Mouse (Mus musculus) G1E-ER4 (cell line): ENCODE measurements around the gene Ywhaq. TPM values are rescaled to one million over a fixed set of nuclear protein-coding genes. Genes with fewer than 3 reads are reported as not detected.

Experiments used
- GATA1 ChIP-seq: IDR thresholded peaks from one replicate; pipeline ENCODE4 v1.8.0; 2012; ENCODE audit warnings: low read length, inconsistent platforms
- polyA plus RNA-seq: library from polyadenylated mRNA; stranded (reverse); fragments of >175 nt; gene quantifications from 2 replicates; pipeline ENCODE4 v1.2.3, GENCODE M21; 2012

Gene Ywhaq
- polyA plus RNA-seq, 1 experiment = 200 TPM

DNA sequence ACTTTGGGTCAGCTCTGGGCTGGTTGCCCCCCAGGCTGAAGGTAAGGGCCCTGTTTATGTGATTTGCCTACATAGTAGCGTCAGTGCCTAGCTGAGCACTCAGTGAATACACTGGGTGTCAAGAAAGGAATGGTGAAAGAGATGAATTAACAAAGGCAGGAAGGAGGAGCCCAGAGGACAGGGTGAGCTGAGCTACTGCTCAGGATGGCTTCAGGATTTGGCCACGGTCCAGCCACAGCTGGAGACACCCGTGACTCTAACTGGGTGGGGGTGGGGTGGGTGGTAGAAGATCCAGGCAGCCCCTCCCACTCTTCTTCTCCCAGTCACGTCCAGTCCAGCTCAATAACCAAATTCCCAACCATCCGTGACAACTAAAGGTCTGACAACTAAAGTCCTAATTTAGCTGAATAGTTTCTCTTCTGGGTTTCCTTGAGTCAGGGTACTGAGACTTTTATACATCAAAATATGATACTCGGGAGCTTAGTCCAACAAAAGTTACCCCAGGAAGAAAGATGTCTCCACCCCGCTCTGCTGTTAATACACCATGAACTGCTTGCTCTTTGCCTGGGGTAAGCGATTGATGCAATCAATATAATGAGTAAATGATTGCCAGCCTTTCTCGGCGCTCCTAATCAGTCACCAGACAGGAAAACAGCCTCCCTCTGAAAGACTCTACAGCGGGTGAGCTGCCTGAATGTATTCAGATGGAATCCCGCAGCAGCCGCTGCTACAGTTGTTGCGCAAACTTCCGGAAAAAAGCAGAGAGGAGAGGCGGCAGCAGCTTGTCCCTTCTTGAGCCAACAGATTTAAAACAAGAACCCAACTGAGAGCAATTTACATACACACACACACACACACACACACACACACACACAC is 8.9 kb upstream of the Ywhaq start:
- TF ChIP-seq GATA1 = no peak

- TF ChIP-seq GATA1 = no peak
Measured at GRCm38 (mm10) chr12:21424683-21425082, 7.2 kb upstream of the Ywhaq start.

DNA sequence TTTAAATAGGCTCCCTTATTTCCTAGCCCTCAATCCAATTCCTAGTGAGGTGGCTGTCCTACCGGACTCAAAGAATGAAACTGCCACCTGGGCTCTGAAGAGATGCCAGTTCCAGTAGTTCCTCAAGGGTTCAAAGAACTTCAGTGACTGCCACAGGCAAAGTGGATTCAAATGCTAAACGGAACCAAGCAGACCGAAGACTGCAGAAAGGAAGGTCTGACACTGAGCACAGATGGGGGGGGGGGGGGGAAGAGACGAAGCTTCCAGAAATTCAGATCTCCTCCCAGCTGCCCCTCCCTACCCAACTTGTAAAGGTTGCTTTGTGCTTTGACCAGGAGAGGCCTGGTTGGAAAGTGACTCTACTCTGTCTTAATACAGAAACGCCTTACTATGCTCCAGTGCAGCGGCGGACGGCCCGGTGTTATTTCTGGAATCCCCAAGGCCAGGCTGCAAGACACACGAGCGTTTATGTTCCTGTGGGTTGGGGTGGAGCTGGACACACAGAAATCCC is 1.2 kb upstream of the Ywhaq start:
- no peak for TF ChIP-seq GATA1

DNA sequence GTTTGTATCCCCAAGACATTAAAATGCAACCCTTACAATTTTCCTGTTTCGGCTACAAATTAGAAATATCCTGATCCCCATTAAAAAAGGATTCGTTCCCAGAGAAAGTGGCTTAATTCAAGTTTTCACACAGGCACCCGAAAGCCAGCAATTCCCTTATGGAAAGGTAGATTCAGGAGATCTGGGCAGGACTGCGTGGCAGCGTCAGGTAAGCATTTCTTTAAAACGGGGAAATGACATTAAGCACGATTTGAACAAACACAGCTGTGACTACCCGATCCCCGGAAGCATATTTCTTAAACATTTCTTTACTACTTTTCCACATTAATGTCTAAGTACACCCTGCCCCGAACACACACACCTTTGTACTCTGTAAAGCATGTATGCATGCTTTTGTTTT is 646 bp upstream of the Ywhaq start:
- no peak for TF ChIP-seq GATA1

GRCm38 (mm10) chr12:21416506-21416905 is 931 bp downstream of the Ywhaq start:
- no peak for TF ChIP-seq GATA1

DNA sequence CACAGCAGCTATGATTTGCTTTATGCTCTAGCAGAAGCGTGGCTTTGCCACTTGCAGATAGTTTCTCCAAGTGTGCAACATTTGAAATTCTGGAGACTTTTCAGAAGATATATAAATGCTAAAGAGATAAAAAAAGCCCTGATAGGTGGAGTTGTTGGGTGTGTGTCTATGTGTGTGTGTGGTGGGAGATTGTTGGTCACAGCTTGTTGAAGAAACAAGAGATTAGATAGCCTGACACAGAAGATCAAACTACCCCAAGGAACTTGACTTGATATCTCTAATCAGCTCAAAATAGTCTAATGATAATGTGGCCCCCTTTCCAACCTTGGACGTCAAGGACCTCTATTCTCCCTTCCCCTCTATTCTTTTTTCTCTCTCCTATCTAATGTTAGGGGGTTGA is 6.8 kb downstream of the Ywhaq start:
- no peak for TF ChIP-seq GATA1

GRCm38 (mm10) chr12:21409651-21410050 is 7.8 kb downstream of the Ywhaq start:
- TF ChIP-seq GATA1 = no peak

GRCm38 (mm10) chr12:21408789-21409367 is 8.6 kb downstream of the Ywhaq start:
- no peak for TF ChIP-seq GATA1

- TF ChIP-seq GATA1 = no peak
Measured at GRCm38 (mm10) chr12:21402771-21403170, 14.7 kb downstream of the Ywhaq start.

- TF ChIP-seq GATA1 = no peak
Measured at GRCm38 (mm10) chr12:21386201-21386600, 31.2 kb downstream of the Ywhaq start.

- no peak for TF ChIP-seq GATA1
Measured at GRCm38 (mm10) chr12:21375376-21376157, 41.9 kb downstream of the Ywhaq start.

GRCm38 (mm10) chr12:21373820-21374475 is 43.5 kb downstream of the Ywhaq start:
- no peak for TF ChIP-seq GATA1

DNA sequence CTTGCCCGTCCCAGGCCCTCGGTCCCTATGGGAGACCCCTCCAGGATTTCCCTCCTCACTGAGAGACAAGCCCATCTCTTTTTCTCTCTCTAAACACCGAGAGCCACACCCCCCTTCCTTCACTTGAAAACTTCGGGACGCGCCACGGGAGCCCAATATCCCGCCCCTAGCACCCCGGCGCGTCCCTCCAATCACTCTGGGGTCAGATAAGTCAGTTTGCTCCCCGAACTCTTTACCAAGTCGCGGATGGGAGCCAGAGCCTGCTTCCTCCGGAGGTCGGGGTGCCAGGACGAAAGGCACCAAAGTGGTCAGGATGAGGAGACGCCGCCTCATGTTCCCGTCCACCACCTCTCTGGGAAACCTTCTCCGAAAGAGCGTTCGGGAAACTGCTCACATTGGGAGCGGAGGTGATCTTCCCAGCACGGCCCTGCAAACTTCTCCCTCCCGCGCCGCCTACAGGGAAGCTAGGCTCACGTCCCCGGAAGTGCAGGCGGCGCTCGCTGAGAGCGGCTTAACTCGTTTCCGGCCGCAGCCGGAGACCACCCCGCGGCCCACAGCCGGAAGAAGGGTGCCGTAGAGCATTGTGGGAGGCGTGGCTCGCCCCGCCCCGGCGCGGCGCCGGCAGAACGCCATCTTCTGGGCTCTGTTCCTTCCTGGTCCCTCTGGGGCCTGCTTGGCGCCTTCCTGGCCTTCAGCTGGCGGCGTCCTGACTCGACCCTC is 44.2 kb downstream of the Ywhaq start, which contains the start of gene Adam17:
Adam17 (minus strand) TSS at position 533 of the 720 bp plus-strand sequence.
- TF ChIP-seq GATA1 = no peak

- no peak for TF ChIP-seq GATA1
Measured at GRCm38 (mm10) chr12:21370035-21370611, 47.3 kb downstream of the Ywhaq start.
